Mouse (Mus musculus) erythroblast, embryonic 14.5 days (primary cell): ENCODE measurements around the gene Lekr1. TPM values are rescaled to one million over a fixed set of nuclear protein-coding genes. Genes with fewer than 3 reads are reported as not detected.

ENCODE experiments used
- H3K27me3 ChIP-seq: 2 replicates; pipeline ENCODE4 v1.6.1; 2012; ENCODE audit warnings: inconsistent platforms; ENCODE audit not compliant: control insufficient read depth
- H3K36me3 ChIP-seq: 2 replicates; pipeline ENCODE4 v1.6.1; 2012; ENCODE audit warnings: mild to moderate bottlenecking, inconsistent platforms; ENCODE audit not compliant: control insufficient read depth
- H3K4me1 ChIP-seq: 2 replicates; pipeline ENCODE4 v1.6.1; 2012; ENCODE audit warnings: inconsistent platforms; ENCODE audit not compliant: control insufficient read depth
- H3K4me3 ChIP-seq: replicated peaks from 2 replicates; pipeline ENCODE3; 2012; ENCODE audit warnings: moderate library complexity, mild to moderate bottlenecking, inconsistent platforms
- H3K9me3 ChIP-seq: 2 replicates; pipeline ENCODE4 v1.6.1; 2012; ENCODE audit warnings: low read length, inconsistent platforms, mixed read lengths; ENCODE audit not compliant: control insufficient read depth
- GATA1 ChIP-seq: IDR thresholded peaks from 2 replicates; pipeline ENCODE4 v1.6.1; 2012; ENCODE audit warnings: low read length, inconsistent platforms, mixed read lengths
- TAL1 ChIP-seq: IDR thresholded peaks from 3 replicates; pipeline ENCODE4 v1.6.1; 2012; ENCODE audit warnings: low read length, inconsistent platforms, mixed read lengths
- polyA plus RNA-seq: library from polyadenylated mRNA; stranded (reverse); fragments of >175 nt; gene quantifications from 2 replicates; pipeline ENCODE4 v1.2.3, GENCODE M21; 2012

Lekr1 gene
- polyA plus RNA-seq, 1 experiment, result not detected

DNA sequence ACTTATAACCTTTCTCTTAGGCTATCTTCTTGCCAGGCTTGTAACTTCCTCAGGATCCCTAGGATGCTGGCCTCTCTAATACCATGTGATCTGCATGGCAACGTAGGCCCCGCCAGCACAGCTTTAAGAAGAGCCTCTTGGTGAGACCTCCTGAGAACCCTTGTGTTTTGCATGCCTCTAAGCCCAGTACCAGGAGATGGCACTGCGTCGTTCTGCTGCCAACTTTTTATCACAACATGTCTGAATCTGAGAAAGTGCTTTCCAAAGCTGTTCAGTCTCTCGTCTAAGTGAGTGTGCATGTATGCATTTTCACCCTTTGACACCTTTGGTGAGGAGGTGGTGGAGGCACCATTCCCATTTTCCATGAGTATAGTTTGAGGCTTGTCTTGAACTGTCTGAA lies 116.2 kb downstream of the Lekr1 start:
- Histone ChIP-seq H3K4me1 (no peaks in the 10 kb centered on the region), H3K9me3 (no peaks in the 10 kb centered on the region), H3K27me3 (no peaks in the 10 kb centered on the region), H3K4me3 (no peak overlapping the region), H3K36me3 (no peaks in the 10 kb centered on the region)
- no peak for TF ChIP-seq TAL1
- TF ChIP-seq GATA1, result no peak

DNA sequence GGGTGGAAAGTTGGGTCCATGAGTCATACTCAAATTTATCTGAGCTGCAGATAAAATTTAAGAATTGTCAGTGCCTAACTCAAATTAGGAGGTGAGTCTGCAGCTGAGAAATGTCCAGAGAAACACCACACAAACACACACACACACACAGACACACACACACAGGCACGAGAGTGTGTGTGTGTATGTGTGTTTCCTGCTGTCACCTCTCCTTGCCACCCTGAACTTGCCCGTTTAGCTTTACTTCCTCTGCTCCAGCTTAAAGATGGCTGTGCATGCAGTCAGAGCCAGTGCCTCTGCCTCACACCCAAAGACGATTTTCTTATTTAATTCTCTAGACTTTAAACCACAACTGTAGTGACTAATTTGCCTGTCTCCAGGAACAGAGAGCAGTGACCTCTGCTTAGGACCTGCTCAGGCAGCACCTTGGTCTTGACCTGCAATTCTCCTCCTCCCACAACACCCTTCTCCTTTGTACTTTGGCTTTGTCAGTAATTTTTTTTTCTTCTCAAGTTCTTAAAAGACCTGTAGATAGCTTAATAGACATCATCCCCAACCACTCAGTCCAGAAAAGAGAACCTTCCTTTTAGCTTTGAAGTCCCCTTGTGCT lies 124.2 kb downstream of the Lekr1 start:
- no peak for TF ChIP-seq GATA1
- no peak for TF ChIP-seq TAL1
- Histone ChIP-seq H3K9me3 (no peaks in the 10 kb centered on the region), H3K4me1 (no peaks in the 10 kb centered on the region), H3K27me3 (no peaks in the 10 kb centered on the region), H3K4me3 (no peak overlapping the region), H3K36me3 (no peaks in the 10 kb centered on the region)

DNA sequence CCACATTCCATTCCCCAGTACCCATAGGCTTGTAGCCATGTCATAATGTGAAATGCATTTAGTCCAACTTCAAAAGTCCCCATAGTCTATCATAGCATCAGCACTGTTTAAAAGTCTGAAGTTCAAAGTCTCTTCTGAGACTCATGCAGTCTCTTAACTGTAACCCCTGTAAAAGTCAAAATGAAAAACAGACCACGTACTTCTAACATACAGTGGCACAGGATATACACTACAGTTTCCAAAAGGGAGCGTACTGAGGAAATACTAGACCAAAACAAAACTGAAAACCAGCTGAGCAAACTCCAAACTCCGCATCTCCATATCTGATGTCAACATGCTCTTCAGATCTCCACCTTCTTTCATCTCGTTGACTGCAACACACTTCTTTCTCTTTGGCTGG lies 127.5 kb downstream of the Lekr1 start:
- H3K36me3 ChIP-seq, result no peaks in the 10 kb centered on the region
- H3K4me1 ChIP-seq, result no peaks in the 10 kb centered on the region
- no peak overlapping the region for H3K4me3 ChIP-seq
- no peaks in the 10 kb centered on the region for H3K9me3 ChIP-seq
- no peaks in the 10 kb centered on the region for H3K27me3 ChIP-seq
- TF ChIP-seq TAL1 (no peak), GATA1 (no peak)

DNA sequence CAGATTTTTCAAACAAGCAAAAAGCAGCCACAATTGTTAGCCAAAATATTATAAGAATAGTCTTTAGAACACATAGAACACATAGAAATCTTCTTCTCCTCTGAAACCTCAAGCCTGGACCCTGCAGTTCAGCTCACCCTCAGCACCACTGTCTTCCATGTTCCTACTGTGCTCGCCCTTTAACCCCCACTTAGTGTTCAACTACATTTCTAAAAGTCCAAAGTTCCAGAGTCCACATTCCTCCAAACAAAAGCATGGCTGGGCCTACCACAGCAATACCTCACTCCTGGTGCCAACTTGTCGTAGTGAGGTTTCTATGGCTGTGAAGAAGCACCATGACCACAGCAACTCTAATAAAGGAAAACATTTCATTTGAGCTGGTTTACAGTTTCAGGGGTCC lies 128.7 kb downstream of the Lekr1 start:
- Histone ChIP-seq H3K9me3 (no peaks in the 10 kb centered on the region), H3K27me3 (no peaks in the 10 kb centered on the region), H3K36me3 (no peaks in the 10 kb centered on the region), H3K4me3 (no peak overlapping the region), H3K4me1 (no peaks in the 10 kb centered on the region)
- TF ChIP-seq TAL1 (no peak), GATA1 (no peak)

DNA sequence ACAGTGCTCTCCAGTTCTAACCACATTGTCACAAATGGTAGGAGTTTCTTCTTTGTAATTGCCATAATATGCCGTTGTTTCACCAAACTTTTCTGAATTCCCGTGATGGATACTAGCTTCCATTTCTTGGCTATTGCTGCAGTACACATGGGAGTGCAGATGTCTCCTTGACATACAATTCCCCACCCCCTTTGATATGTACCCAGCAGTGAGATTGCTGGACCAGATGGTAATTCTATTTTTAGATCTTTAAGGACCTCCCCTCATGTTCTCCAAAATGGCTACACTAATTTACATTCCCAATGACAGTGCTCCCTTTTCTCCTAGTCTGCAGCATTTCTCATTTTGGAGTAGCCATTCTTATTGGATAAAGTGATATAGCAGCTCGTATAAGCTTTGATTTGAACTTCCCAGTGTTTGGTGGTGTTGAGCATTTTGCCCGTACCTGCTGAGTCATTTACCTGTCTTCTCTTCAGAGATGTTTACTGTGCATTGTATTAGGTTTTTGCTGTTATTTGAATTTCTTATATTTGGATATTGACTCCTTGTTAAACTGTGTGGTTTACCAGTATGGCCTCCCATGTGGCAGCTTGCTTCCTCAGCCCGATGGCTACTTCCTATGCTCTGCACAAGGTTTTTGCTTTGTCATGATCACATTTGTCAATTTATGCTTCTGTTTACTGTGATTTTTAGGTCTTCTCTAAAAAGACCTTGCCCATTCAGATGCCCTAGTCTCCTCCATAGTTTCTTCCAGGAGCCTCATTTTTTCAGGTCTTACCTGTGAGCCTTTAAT lies 131.5 kb downstream of the Lekr1 start:
- TF ChIP-seq TAL1 (no peak), GATA1 (no peak)
- Histone ChIP-seq H3K36me3 (no peaks in the 10 kb centered on the region), H3K9me3 (no peaks in the 10 kb centered on the region), H3K27me3 (no peaks in the 10 kb centered on the region), H3K4me3 (no peak overlapping the region), H3K4me1 (no peaks in the 10 kb centered on the region)

DNA sequence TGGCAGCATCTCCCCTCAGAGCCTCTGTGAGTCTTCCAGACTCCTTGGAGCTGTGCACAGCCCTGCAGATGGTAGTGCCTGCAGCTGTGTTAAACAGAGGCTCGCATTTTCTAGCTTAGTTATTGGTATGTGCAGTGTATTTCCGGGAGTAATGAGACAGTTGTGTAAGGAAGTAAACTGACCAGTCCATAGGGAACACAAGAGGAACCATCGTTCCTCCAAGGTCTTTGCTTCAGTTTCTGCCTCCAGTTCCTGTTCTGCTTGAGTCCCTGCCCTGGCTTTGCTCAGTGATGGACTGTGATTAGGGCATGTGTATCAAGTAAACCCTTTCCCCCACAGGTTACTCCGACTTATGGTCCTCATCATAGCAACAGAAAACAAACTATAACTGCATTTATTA lies 134.9 kb downstream of the Lekr1 start:
- Histone ChIP-seq H3K36me3 (no peaks in the 10 kb centered on the region), H3K4me3 (no peak overlapping the region), H3K4me1 (no peaks in the 10 kb centered on the region), H3K27me3 (no peaks in the 10 kb centered on the region), H3K9me3 (no peaks in the 10 kb centered on the region)
- no peak for TF ChIP-seq GATA1
- no peak for TF ChIP-seq TAL1

DNA sequence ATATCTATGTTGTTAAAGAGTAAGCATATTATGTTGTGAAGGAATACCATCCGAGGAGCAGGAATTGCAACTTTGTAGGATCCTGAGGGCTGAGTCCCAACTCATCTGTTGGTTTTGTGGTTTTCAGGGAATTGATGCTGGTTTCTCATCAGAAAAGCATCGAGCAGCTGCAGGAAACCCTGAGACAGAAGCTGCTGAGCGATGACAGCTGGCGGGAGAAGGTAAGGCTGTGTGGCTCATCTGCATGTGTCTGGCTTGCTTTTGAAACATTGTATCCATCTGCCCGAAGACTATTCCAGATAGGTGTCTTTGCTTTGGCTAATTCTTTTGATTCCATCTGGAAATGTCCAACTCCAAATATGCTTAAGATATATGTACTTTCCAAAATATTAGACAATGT lies 136.2 kb downstream of the Lekr1 start:
- Histone ChIP-seq H3K36me3 (no peaks in the 10 kb centered on the region), H3K4me3 (no peak overlapping the region), H3K9me3 (no peaks in the 10 kb centered on the region), H3K4me1 (no peaks in the 10 kb centered on the region), H3K27me3 (no peaks in the 10 kb centered on the region)
- TF ChIP-seq TAL1 (no peak), GATA1 (no peak)

DNA sequence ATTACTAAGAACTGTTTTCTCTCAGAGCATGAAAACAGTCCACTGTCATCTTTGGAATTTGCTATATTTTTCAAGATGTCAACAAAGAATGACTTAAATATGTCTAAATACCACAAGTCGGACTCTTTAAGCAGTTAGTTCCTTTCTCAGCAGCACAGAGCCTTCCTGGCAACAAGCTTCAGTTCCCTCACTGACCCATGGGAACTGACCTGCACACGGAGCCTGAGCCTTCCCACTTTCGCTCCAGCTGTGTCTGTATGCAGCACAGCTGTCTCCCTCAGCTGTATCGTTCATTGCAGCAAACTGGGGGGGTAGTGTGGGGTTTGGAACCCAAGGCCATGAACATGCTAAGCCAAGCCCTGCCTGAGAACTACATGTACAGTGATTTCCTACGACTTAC lies 136.8 kb downstream of the Lekr1 start:
- no peak overlapping the region for H3K4me3 ChIP-seq
- H3K27me3 ChIP-seq, result no peaks in the 10 kb centered on the region
- no peaks in the 10 kb centered on the region for H3K36me3 ChIP-seq
- TF ChIP-seq TAL1 (no peak), GATA1 (no peak)
- H3K9me3 ChIP-seq, result no peaks in the 10 kb centered on the region
- no peaks in the 10 kb centered on the region for H3K4me1 ChIP-seq

DNA sequence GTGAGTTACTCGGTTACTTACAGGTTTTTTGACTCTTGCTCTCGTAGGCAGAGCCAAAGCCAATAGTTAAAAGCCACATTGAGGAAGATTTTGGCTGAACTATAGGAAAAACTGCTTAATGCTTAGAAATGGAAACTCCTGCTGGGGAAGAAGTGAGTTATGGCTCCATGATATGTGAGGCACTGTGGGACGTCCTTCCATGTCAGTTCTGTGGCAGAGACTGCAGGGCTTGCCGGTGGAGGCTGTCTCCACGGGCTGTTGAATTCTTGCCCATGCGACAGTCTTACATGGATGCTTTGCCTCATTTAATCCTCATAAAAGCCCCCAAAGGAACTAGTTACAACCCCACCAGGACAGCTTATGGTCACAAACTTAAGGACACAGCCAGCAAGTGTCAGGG lies 148.9 kb downstream of the Lekr1 start:
- Histone ChIP-seq H3K27me3 (no peaks in the 10 kb centered on the region), H3K4me3 (no peak overlapping the region), H3K9me3 (no peaks in the 10 kb centered on the region), H3K36me3 (no peaks in the 10 kb centered on the region), H3K4me1 (no peaks in the 10 kb centered on the region)
- TF ChIP-seq TAL1 (no peak), GATA1 (no peak)

DNA sequence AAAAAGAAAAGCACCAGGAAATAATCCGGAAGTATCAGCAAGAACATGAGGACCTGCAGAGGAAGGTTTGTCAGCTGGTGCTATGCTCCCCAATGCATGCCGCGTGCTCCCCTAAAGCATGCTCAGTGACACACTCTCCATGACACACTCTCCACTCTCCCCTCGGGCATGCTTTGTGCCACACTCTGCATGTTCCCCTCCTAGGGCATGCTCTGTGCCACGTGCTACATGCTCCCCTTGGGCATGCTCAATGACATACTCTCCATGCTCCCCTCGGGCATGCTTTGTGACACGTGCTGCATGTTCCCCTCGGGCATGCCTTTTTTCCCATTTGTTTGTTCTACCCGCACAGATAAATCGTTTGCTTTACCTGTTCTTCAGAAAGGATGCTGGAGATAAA lies 150.0 kb downstream of the Lekr1 start:
- TF ChIP-seq GATA1, result no peak
- no peak for TF ChIP-seq TAL1
- no peaks in the 10 kb centered on the region for H3K36me3 ChIP-seq
- H3K4me3 ChIP-seq, result no peak overlapping the region
- H3K27me3 ChIP-seq, result no peaks in the 10 kb centered on the region
- no peaks in the 10 kb centered on the region for H3K4me1 ChIP-seq
- H3K9me3 ChIP-seq, result no peaks in the 10 kb centered on the region
